Mouse (Mus musculus): ENCODE data around the gene Erc2.

Erc2 gene

DNA sequence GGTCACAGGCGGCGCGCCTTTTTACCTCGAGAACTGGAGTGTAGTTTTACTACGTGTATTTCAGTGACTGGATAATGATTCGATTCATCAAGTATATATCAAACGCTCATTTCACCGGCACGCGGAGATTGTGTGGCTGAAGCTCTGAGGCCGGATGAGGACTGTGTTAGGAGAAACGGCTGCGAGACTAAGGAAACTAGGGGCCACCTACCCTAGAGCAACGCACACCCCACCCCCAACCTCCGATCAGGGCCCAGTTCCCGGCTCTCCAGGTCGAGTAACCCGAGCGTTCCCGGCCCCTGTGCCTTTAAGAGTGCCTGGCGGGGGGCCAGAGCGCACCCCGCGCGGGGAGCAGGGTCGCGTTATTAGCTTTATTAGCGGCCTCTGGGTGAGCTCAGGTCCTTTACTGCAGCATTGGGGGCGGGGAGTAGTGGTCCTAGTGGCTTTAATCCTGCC is 884.2 kb downstream of the Erc2 start:
- peak; percentile 11 to 17 for DNase-seq (ENCODE audit: low spot score in 2 of 2)

DNA sequence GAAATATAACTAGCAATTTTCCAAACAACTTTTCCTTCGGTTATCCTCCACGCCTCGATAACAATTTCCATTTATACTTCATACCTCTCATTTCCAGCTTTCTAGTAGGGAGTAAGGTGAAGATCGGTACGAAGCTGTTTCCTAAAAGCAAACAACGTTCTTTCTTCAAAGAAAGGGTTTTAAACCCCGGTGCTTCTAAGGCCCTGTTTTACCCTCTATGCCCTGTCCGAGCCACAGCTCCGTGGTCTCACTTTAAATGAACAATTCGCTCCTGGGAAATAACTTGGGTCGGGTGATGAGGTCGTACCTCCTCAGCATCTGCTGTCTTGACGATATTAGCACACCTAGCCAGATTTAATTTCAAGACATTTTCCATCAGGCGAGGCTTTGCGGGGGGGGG is 884.8 kb downstream of the Erc2 start:
- no peak for DNase-seq (ENCODE audit: low spot score in 2 of 2)

DNA sequence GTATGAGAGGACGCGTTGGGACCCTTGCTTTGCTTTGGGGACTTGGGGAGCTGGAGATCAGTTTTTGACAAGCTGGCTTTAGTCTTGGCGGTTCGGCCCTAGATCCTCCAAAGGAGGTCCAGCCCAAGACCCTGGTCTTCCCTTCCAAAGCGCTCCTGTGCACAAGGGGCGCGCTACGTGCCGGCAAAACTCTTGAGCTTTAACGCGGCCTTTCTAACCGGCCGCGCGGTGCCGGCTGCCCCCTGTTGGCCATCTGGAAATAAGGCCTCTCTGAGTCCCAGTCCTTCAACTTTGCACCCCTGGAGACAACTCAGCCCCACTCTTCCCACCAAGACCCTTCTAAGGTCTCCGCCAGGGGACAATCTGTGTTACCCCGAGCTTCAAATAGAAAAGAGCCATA is 885.2 kb downstream of the Erc2 start:
- peak; percentile 55 to 60 for DNase-seq (ENCODE audit: low spot score in 2 of 2)

DNA sequence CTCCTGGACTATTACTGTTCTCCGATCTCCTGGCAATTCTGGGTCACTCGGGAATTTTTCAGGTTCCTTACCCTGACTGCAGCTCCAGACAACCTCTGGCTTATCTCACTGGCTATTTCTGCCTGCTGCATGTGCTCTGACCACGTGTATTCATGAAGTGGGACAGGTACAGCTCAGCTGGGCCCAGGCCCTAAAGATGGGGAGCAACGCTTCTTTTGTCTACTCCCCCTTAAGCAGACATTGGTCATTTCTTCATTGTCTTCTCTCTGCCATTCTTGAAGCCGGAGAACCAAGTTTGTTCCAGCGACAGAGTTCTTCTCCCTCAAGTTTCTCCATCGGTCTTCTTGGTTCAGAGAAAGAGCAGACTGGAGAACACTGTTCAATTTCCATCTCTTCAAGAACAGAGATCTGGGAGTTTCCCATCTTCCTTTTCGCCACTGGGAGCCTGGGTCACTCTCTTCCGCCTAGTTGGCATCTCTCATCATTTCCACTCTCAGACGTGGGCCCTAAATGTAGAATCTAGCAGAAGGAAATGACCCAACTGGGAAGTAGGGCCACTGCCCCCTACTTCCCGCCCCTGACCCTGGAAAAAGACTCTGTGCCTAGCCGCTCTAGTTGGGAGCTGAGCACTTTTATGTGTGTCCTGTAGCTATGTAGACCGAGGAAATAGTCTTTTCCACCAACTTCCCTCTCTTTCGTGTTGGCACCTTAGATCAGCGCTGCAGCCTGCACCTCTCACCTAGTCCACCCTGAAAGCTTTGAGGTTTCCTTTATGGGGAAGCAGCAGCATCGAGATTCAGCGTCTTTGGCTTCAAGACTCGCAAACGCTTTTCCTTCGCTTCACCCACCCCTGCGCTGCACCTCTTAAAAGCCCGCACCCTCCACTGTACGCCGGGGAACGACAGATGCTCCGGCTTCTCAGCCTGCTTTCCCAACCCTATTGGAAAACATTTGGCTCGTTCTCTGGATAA is 886.3 kb downstream of the Erc2 start:
- peak in 1 of 2 experiments; percentile 14 for DNase-seq (ENCODE audit: low spot score in 2 of 2)

DNA sequence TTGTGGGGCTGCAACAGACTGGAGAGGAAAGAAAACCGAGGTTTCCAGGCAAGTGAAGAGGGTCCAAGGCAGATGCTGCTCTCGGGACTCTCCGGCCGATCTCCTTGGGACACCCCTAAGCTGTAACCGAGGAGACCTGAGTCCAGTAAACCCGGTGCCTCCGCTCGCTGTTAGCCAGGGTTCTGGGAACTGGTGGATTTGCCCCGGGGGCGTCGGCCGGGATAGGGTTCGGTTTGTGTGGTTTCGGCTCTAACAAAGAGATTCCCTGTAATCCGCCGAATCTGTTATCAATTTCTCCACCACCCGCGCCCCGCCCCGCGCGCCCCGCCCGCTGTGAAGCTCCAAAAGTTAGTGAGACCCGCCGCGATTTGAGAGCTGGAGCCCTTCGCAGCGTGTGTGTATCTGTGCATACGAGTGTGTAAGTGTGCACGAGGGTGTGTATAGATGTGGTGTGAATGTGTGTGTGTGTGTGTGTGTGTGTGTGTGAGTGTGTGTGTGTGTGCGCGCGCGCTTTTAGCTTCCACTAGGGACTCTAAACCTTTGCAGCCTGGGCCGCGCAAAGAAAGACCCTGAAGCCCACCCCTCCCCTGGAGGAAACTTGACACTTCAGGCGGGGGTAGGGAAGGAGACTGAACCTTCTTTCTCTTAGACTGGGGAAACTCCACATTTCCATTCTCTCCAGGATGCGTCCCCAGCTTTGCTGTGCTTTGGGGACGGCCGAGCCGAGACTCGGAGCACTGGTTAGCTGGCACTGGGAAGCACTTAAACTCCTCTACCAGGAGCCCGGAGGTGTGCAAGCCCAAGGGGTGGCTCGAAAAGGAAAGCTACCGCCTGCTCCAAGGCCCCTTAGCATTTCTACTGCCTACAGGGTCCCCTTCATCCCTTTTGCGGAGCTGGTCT is 887.5 kb downstream of the Erc2 start:
- DNase-seq (ENCODE audit: low spot score in 2 of 2), result peak in 1 of 2 experiments; percentile 19

DNA sequence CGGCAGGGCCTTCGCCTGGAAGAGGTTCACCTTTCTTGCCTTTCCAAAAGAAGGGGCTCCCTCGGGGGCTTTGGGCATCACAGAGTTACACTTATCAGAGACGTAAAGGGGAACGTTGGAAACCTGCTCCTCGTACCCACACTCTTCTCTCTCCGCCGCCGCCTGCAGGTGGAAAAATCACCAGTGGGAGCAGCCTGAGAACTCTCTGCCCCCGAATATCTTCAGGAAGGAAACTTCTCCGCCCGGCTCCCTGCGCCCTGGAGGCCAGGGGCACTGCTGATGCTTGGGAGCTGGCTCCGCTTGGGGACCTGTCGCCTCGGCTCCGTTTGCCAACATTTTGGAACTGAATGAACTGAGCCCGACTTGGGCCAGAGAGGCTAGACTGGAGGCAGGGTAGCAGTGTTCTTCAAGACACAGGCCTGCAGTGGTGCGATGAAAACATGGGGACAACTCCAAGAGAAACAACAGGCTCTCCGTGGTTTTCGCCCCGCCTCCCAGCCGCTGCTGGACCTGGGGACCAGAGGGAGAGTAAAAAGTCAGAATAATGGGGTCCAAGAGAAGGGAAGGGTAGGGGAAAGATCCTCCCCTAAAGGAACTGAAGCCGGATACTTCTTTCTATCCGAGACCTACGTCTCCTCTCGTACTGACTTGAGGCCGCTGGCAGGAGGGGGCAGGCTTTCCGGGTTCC is 888.3 kb downstream of the Erc2 start:
- peak; percentile 13 to 27 for DNase-seq (ENCODE audit: low spot score in 2 of 2)

DNA sequence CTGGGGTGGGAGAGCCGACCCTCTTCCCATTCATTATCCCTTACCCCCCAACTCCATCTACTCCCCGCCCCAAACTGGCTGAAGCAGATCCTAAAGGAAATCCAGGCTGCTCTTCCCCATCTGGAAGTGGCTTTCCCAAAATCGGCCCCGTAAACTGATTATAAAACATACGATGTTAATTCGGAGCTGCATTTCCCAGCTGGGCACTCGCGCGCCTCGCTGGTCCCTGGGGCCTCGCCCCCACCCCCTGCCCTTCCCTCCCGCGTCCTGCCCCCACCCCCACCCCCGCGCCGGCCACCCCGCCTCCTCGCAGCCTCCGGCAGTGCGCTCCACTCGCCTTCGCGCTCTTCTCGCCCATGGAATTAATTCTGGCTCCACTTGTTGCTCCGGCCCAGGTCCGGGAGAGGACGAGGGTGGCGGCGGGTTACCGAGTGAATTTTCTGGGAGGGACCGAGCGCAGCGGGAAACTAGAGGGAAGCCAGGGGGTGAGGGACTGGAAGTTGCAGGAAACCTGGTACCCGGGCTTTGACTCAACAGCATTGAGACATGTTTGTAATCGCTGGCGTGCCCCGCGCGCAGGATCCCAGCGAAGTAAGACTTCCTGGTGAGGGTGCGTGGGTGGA is 888.9 kb downstream of the Erc2 start:
- DNase-seq (ENCODE audit: low spot score in 2 of 2), result peak; percentile 4 to 17

DNA sequence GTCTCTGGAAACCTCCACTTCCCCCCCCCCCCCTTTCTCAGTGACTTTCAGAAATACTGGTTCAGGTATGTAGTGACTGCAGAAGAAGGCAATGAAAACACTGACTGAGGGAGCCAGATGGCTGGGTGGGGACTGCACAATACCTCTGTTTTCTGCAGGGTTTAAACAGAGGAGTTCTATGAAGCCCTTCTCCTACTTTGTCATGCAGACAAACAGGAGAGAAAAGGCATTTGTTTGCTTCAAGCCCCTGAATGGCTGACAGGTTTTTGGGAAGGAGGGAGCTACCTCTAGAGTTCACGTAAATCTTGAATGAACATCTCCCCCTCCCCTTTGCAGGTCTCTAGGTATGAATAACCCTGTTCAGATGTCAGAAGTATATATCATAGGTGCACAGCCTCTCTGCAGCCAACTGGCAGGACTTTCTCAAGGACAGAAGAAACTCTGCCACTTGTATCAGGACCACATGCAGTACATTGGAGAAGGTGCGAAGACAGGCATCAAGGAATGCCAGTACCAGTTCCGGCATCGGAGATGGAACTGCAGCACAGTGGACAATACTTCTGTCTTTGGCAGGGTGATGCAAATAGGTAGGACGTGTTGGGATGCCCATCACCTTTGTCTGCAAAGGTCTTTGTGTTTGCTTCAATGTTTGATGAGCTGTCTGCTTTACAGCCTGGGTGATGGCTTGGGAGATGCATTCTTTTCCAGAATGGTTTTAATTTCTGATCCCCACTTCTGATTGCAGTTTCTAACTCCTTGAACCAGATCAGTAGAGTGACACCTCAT is 890.8 kb downstream of the Erc2 start:
- DNase-seq (ENCODE audit: low spot score in 2 of 2), result no peak

DNA sequence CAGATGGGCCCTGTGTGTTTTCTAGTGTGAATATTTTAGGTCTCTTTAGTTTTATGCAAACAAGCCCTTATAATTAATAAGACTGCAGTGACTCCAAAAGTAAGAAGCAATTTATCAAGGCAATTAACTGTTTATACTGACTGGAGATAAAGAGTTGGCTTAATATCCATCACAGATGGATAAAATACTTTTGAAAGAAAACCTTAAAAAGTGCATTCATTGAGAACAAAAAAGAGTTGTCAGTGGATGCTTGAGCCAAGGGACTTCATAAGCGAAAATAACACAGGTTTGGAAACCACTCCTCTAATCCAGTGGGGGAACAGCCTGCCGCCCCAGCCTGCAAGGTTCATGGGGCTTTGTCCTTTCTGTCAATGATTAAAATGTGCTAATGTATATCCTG is 891.9 kb downstream of the Erc2 start:
- no peak for DNase-seq (ENCODE audit: low spot score in 2 of 2)

DNA sequence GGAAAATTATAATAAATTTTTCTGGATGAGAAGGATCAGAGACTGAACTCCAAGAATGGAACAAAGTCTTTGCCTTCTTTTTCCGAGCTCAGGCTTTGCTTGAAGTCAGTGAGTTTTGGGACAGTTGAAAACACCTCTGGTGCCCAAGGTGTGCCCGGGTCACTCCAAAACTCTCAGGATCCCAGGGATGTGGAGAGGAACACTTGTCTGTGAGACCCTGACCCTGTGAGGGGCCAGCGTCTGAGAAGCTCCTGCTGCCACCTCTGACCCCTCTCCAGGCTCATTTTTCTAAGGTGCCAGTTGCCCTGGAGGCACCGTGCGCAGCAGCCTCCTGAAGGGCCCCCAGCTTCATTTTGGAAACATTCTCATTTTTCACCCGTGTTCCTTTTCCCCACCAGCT is 893.1 kb downstream of the Erc2 start:
- no peak for DNase-seq (ENCODE audit: low spot score in 2 of 2)

DNA sequence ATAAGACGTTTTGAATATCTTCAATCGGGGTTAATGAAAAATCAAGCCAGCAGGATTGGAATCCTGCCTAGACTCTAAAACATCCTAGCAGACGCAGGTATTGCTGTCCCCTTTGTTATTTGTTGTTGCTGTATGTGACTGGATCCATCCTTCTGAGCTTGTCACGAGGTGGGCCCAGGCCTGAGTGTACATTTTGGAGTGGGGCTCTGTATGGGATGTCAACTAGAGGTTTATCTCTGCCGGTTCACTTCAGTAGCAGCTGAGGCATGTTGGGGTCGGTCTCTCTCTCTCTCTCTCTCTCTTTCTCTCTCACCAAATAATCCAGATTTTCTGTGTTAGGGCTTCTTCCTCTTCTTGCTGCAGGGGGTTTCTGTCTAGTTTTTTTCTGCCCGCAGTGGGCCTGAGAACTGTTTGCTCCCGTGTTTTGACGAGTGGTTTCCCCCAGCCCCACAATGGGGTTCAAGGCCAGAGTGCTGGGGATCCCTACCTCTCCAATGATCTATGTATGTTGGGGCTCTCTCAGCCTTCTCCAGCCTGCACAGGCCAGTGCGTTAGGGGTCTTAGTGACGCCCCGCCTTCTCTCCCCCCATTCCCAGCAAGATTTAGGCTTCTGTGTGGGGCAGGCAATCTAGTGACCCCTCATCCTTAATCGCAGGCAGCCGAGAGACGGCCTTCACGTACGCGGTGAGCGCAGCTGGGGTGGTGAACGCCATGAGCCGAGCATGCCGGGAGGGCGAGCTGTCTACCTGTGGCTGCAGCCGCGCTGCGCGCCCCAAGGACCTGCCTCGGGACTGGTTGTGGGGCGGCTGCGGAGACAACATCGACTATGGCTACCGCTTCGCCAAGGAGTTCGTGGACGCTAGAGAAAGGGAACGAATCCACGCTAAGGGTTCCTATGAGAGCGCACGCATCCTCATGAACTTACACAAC is 895.7 kb downstream of the Erc2 start:
- DNase-seq (ENCODE audit: low spot score in 2 of 2), result no peak

DNA sequence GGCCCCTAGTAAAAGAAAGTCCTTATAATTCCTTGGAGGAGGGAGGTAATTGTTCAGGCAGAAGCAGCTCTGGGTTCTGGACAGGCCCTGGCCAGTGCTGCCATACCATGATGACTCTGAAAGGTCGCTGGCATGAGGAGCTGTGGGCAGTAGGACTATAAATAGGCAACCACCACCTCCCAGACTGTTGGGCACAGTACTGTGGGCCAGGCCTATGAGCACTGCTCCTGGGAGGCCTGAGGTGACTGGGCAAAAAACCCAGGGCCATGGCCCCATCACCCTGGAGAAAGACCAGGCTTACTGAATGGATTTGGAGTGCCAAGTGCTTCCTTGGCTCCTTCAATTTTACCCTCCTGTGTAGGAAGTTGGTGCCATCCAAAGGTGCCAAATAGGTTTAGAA is 898.9 kb downstream of the Erc2 start:
- no peak for DNase-seq (ENCODE audit: low spot score in 2 of 2)

DNA sequence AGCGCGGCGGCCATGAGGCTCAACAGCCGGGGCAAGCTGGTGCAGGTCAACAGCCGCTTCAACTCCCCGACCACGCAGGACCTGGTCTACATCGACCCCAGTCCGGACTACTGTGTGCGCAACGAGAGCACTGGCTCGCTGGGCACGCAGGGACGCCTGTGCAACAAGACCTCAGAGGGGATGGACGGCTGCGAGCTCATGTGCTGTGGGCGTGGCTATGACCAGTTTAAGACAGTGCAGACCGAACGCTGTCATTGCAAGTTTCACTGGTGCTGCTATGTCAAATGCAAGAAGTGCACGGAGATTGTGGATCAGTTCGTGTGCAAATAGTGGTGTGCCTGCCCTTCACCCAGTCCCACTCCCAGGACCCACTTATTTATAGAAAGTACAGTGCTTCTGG is 900.4 kb downstream of the Erc2 start:
- DNase-seq (ENCODE audit: low spot score in 2 of 2), result no peak

DNA sequence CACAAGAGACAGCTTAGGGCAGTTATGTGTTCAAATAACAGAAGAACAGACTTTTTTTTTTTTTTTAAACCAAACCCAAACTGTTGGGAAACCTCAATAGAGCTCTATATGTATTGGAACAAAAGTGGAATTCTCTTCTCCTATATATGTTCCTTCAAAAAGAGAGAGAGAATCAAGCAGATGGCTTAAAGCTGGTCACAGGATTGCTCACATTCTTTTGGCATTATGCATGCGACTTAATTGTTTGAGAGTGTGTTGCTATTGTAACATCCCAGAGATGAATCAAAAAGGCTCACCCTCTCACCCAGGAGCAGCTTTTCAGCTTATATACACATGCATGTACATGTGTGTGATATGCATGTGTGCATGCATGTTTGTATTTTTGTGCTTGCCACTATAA is 903.3 kb downstream of the Erc2 start:
- no peak for DNase-seq (ENCODE audit: low spot score in 2 of 2)
